Mouse (Mus musculus) spleen, embryonic (tissue): ENCODE measurements around the gene Nkain2.
"Not testable (repeated sequence)": the region's sequence is repeated elsewhere in the genome, so short reads cannot be mapped to it uniquely, and the experiment has no call there.

Experiments
- CTCF ChIA-PET: fragments of 350-600 bp; sonication (Branson Sonifier 250); formaldehyde crosslinking; loops from one replicate; lab custom pipeline; 2022; lab: Charles Lee

The Nkain2 gene

GRCm38 (mm10) chr10:32058251-32058650 lies 832.0 kb downstream of the Nkain2 start:
- CTCF ChIA-PET: no interaction called here

GRCm38 (mm10) chr10:32052546-32053295 lies 837.5 kb downstream of the Nkain2 start:
- CTCF ChIA-PET: no interaction called here

GRCm38 (mm10) chr10:32052045-32052444 lies 838.2 kb downstream of the Nkain2 start:
- CTCF ChIA-PET: no interaction called here

GRCm38 (mm10) chr10:32029996-32030395 lies 860.3 kb downstream of the Nkain2 start:
- CTCF ChIA-PET: no interaction called here

GRCm38 (mm10) chr10:32018385-32018784 lies 871.9 kb downstream of the Nkain2 start:
- CTCF ChIA-PET: no interaction called here

GRCm38 (mm10) chr10:32001216-32001753 lies 889.0 kb downstream of the Nkain2 start:
- CTCF ChIA-PET: no interaction called here

GRCm38 (mm10) chr10:31993205-31993604 lies 897.1 kb downstream of the Nkain2 start:
- CTCF ChIA-PET: no interaction called here

- CTCF ChIA-PET: no interaction called here
Observed at GRCm38 (mm10) chr10:31978387-31978786, 911.9 kb downstream of the Nkain2 start.

GRCm38 (mm10) chr10:31947178-31947726 lies 943.0 kb downstream of the Nkain2 start:
- CTCF ChIA-PET: no interaction called here

- CTCF ChIA-PET: no interaction called here
Observed at GRCm38 (mm10) chr10:31931961-31932360, 958.3 kb downstream of the Nkain2 start.

GRCm38 (mm10) chr10:31927657-31928056 lies 962.6 kb downstream of the Nkain2 start:
- CTCF ChIA-PET: no interaction called here

- CTCF ChIA-PET: not testable (repeated sequence)
Observed at GRCm38 (mm10) chr10:31920901-31921300, 969.4 kb downstream of the Nkain2 start.

GRCm38 (mm10) chr10:31907488-31907887 lies 982.8 kb downstream of the Nkain2 start:
- CTCF ChIA-PET: no interaction called here

- CTCF ChIA-PET: no interaction called here
Observed at GRCm38 (mm10) chr10:31899501-31899900, 990.8 kb downstream of the Nkain2 start.

- CTCF ChIA-PET: no interaction called here
Observed at GRCm38 (mm10) chr10:31873323-31873895, 1016.9 kb downstream of the Nkain2 start.

- CTCF ChIA-PET: no interaction called here
Observed at GRCm38 (mm10) chr10:31868275-31868674, 1022.0 kb downstream of the Nkain2 start.

GRCm38 (mm10) chr10:31827041-31827440 lies 1063.2 kb downstream of the Nkain2 start:
- CTCF ChIA-PET: no interaction called here

- CTCF ChIA-PET: no interaction called here
Observed at GRCm38 (mm10) chr10:31812543-31812942, 1077.7 kb downstream of the Nkain2 start.

GRCm38 (mm10) chr10:31742443-31743057 lies 1147.7 kb downstream of the Nkain2 start:
- CTCF ChIA-PET: no interaction called here

- CTCF ChIA-PET: no interaction called here
Observed at GRCm38 (mm10) chr10:31728036-31728435, 1162.2 kb downstream of the Nkain2 start.

GRCm38 (mm10) chr10:31647270-31647669 lies 1243.0 kb downstream of the Nkain2 start:
- CTCF ChIA-PET: no interaction called here

GRCm38 (mm10) chr10:31646083-31646482 lies 1244.2 kb downstream of the Nkain2 start:
- CTCF ChIA-PET: no interaction called here
